Mouse (Mus musculus) myocyte (in vitro differentiated cells): ENCODE results near the gene Mc1r.

Source experiments
- CEBPB ChIP-seq: IDR thresholded peaks from 2 replicates; pipeline ENCODE4 v1.6.1; 2011; ENCODE audit warnings: mild to moderate bottlenecking, moderate library complexity; ENCODE audit not compliant: poor library complexity, insufficient read depth, severe bottlenecking
- E2F4 ChIP-seq: IDR thresholded peaks from one replicate; pipeline ENCODE4 v1.6.1; 2011; ENCODE audit warnings: mild to moderate bottlenecking, control low read depth, moderate library complexity; ENCODE audit not compliant: insufficient read depth
- MAX ChIP-seq: IDR thresholded peaks from one replicate; pipeline ENCODE4 v1.6.1; 2011; ENCODE audit warnings: low read depth, mild to moderate bottlenecking, control low read depth
- MYOD1 ChIP-seq, 3 experiments: IDR thresholded peaks; one replicate each; pipeline ENCODE4 v1.6.1; 2011; ENCODE audit warnings: control low read depth in 2 of 3, low read depth in 2 of 3, mild to moderate bottlenecking in 2 of 3, moderate library complexity in 1 of 3; ENCODE audit not compliant: insufficient read length in 2 of 3, control insufficient read depth in 1 of 3
- MYOG ChIP-seq, 3 experiments: IDR thresholded peaks; one replicate each; pipeline ENCODE4 v1.6.1; 2011; ENCODE audit warnings: control low read depth in 2 of 3, low read depth in 2 of 3, mild to moderate bottlenecking in 2 of 3; ENCODE audit not compliant: insufficient read length in 2 of 3, control insufficient read depth in 1 of 3, insufficient read depth in 1 of 3
- POLR2A ChIP-seq: IDR thresholded peaks from one replicate; pipeline ENCODE4 v1.6.1; 2011; ENCODE audit warnings: low read depth, mild to moderate bottlenecking, control low read depth, moderate library complexity; ENCODE audit not compliant: insufficient read length
- POLR2AphosphoS2 ChIP-seq: IDR thresholded peaks from one replicate; pipeline ENCODE4 v1.6.1; 2011; ENCODE audit warnings: low read depth, control low read depth; ENCODE audit not compliant: insufficient read length
- REST ChIP-seq: IDR thresholded peaks from one replicate; pipeline ENCODE4 v1.6.1; 2011; ENCODE audit warnings: mild to moderate bottlenecking, control low read depth, moderate library complexity; ENCODE audit not compliant: insufficient read depth, insufficient read length
- SRF ChIP-seq: IDR thresholded peaks from one replicate; pipeline ENCODE4 v1.6.1; 2011; ENCODE audit warnings: low read depth; ENCODE audit not compliant: control insufficient read depth, insufficient read length
- TCF12 ChIP-seq: IDR thresholded peaks from one replicate; pipeline ENCODE4 v1.6.1; 2011; ENCODE audit warnings: mild to moderate bottlenecking, control low read depth; ENCODE audit not compliant: poor library complexity, insufficient read depth, severe bottlenecking
- TCF3 ChIP-seq: IDR thresholded peaks from one replicate; pipeline ENCODE4 v1.6.1; 2011; ENCODE audit warnings: low read depth, control low read depth; ENCODE audit not compliant: insufficient read length
- USF1 ChIP-seq: IDR thresholded peaks from one replicate; pipeline ENCODE4 v1.6.1; 2011; ENCODE audit warnings: low read depth, mild to moderate bottlenecking, control low read depth, moderate library complexity

- no peak for TF ChIP-seq POLR2A
- no peak for TF ChIP-seq MAX
- no peak for TF ChIP-seq USF1
- no peak for TF ChIP-seq POLR2AphosphoS2
- no peak for TF ChIP-seq CEBPB
- no peak for TF ChIP-seq E2F4
- no peak for TF ChIP-seq SRF
- TF ChIP-seq TCF12, result no peak
- TF ChIP-seq MYOG (IDR thresholded peaks at IDR 0.05; ENCODE audit: control insufficient read depth in 1 of 3, insufficient read depth in 1 of 3, insufficient read length in 2 of 3, low read depth in 2 of 3), result no peak
- TF ChIP-seq REST, result no peak
- no peak for TF ChIP-seq TCF3
- no peak for TF ChIP-seq MYOD1 (IDR thresholded peaks at IDR 0.05; ENCODE audit: control insufficient read depth in 1 of 3, insufficient read length in 2 of 3, low read depth in 2 of 3)
Measured at GRCm38 (mm10) chr8:123445981-123446380, 39.1 kb downstream of the Mc1r start.
